Mouse (Mus musculus): ENCODE data around the gene Nipbl. TPM values are rescaled to one million over a fixed set of nuclear protein-coding genes. Genes with fewer than 3 reads are reported as not detected.

Gene Nipbl
- polyA plus RNA-seq, 1 experiment: 7.1 TPM

GRCm38 (mm10) chr15:8451071-8451470, 6.8 kb upstream of the Nipbl start:
- no peak for DNase-seq
- no peak overlapping the region for H3K4me3 ChIP-seq (replicated peaks; ENCODE audit: extremely low read depth, low read depth, low read length)
- H3K4me1 ChIP-seq (ENCODE audit: control insufficient read depth, insufficient read depth, low read length): peaks cover 4% of the 10 kb centered on the region; the same call in 1 of the 2 replicates
- TF ChIP-seq CTCF (IDR thresholded peaks at IDR 0.05; ENCODE audit: insufficient read depth, low read length): peak; percentile 21; the same call in 1 of the 2 replicates
- no peak for TF ChIP-seq POLR2A (IDR thresholded peaks at IDR 0.05; ENCODE audit: borderline replicate concordance, extremely low read depth, low read depth, low read length)
- 34% methylated on average over 3 of the region's 3 CpGs for WGBS

DNA sequence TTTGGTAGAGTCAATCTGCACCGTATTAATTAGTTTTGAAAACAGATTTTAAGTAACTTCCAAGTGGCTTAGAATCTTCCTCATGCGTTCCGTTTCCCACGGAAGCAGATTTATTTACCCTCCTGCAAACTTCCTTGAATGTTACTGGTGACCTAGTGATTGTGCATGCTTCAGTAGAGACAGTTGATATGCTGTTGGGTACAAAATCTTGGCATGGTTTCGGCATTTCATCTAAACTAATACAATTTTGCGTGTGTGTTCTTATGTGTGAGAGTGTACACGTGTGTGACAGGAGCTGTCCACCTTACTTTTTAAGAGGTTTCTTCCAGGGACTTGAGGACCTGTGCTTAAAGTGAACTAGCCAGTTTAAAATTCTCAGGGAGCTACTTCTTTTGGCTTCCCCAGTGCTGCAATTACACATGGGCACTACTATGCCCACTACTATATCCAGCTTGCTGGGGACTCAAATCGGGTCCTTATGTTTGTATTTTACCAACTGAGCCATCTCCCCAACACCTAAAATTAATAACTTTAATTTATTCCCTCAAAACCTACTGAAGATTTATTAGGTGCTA, 3.0 kb upstream of the Nipbl start:
- DNase-seq: no peak
- H3K4me3 ChIP-seq (replicated peaks; ENCODE audit: extremely low read depth, low read depth, low read length): no peak overlapping the region
- WGBS: 28% methylated on average over 8 of the region's 8 CpGs
- TF ChIP-seq CTCF (IDR thresholded peaks at IDR 0.05; ENCODE audit: insufficient read depth, low read length) (no peak), POLR2A (IDR thresholded peaks at IDR 0.05; ENCODE audit: borderline replicate concordance, extremely low read depth, low read depth, low read length) (no peak)
- peaks cover 6% of the 10 kb centered on the region; the same call in 1 of the 2 replicates for H3K4me1 ChIP-seq (ENCODE audit: control insufficient read depth, insufficient read depth, low read length)

GRCm38 (mm10) chr15:8446435-8446834, 2.2 kb upstream of the Nipbl start:
- Histone ChIP-seq H3K4me3 (replicated peaks; ENCODE audit: extremely low read depth, low read depth, low read length) (peak overlapping the region; percentile 84), H3K4me1 (ENCODE audit: control insufficient read depth, insufficient read depth, low read length) (peaks cover 6% of the 10 kb centered on the region; the same call in 1 of the 2 replicates)
- TF ChIP-seq POLR2A (IDR thresholded peaks at IDR 0.05; ENCODE audit: borderline replicate concordance, extremely low read depth, low read depth, low read length) (no peak), CTCF (IDR thresholded peaks at IDR 0.05; ENCODE audit: insufficient read depth, low read length) (peak; percentile 13; the same call in 1 of the 2 replicates)
- DNase-seq: no peak
- WGBS: 3% methylated on average over 6 of the region's 6 CpGs

- DNase-seq: peak; percentile 49
- WGBS: under 1% methylated on average over 19 of the region's 19 CpGs
- peaks cover 6% of the 10 kb centered on the region; the same call in 1 of the 2 replicates for H3K4me1 ChIP-seq (ENCODE audit: control insufficient read depth, insufficient read depth, low read length)
- H3K4me3 ChIP-seq (replicated peaks; ENCODE audit: extremely low read depth, low read depth, low read length): peak overlapping the region; percentile 84
- no peak for TF ChIP-seq POLR2A (IDR thresholded peaks at IDR 0.05; ENCODE audit: borderline replicate concordance, extremely low read depth, low read depth, low read length)
- no peak for TF ChIP-seq CTCF (IDR thresholded peaks at IDR 0.05; ENCODE audit: insufficient read depth, low read length)
These were observed 1.7 kb upstream of the Nipbl start for GRCm38 (mm10) chr15:8445951-8446419.

GRCm38 (mm10) chr15:8444890-8445597, 781 bp upstream of the Nipbl start:
- TF ChIP-seq POLR2A (IDR thresholded peaks at IDR 0.05; ENCODE audit: borderline replicate concordance, extremely low read depth, low read depth, low read length): no peak
- TF ChIP-seq CTCF (IDR thresholded peaks at IDR 0.05; ENCODE audit: insufficient read depth, low read length): peak; percentile 62
- Histone ChIP-seq H3K4me1 (ENCODE audit: control insufficient read depth, insufficient read depth, low read length) (peaks cover 6% of the 10 kb centered on the region; the same call in 1 of the 2 replicates), H3K4me3 (replicated peaks; ENCODE audit: extremely low read depth, low read depth, low read length) (peak overlapping the region; percentile 72)
- WGBS: under 1% methylated on average over 57 of the region's 57 CpGs
- DNase-seq: peak; percentile 73

DNA sequence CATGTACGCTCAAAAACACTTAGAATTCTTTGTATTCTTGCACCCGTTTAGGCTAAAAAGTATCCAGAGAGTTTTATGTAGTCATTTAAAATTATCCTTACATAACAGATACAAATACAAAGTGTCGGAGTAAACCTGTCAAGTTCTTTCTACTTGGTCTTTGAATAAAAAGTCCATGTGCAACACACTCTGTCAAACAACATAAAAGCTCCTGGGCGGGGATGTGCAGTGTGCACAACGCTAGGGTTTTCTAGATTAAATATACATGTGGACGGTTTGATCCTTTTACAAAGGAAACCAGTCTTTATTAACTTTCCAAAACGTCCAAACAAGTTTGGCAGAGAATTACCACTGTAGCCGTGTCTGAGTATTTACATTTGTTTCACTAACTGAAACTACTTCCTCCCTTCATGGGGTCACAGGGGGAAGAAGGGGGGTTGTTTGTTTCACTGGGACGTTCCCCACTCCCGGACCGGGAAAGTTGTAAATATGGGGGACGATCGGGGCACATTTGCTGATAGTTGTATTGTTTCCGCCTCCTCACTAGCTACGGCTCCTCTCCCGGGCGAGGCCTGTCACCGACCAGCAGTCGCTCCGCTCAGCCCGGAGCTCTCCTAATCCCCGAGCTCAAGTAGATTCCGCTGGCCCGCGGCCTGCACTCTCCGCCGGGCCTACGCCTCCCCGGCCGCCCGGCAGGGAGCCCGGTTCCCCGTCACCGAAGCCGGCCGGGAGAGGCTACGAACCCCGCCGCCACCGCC, 916 bp downstream of the Nipbl start:
- peak overlapping the region; percentile 72 for H3K4me3 ChIP-seq (replicated peaks; ENCODE audit: extremely low read depth, low read depth, low read length)
- peaks cover 6% of the 10 kb centered on the region; the same call in 1 of the 2 replicates for H3K4me1 ChIP-seq (ENCODE audit: control insufficient read depth, insufficient read depth, low read length)
- peak; percentile 78 for DNase-seq
- under 1% methylated on average over 36 of the region's 40 CpGs for WGBS
- TF ChIP-seq CTCF (IDR thresholded peaks at IDR 0.05; ENCODE audit: insufficient read depth, low read length): no peak
- TF ChIP-seq POLR2A (IDR thresholded peaks at IDR 0.05; ENCODE audit: borderline replicate concordance, extremely low read depth, low read depth, low read length): peak; percentile 39; the same call in 1 of the 2 replicates

DNA sequence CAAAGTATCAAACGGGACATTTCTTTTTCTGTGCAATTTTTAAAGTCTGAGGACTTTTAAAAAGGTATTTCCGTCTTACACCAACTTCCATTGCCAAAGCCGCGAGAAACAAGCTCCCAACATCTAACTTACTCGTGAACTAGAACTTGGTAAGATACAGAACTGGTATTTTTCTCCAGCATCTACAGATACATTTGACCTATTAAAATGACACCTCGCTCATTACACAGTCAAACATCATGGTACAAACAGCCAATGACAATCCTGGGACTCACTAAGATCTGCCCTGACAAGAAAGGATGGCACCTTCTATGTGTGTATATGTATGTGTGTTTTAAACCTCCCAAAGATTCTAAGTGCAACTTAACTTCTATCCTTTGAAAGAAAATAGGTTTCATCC, 1.5 kb downstream of the Nipbl start:
- under 1% methylated on average over 6 of the region's 6 CpGs for WGBS

DNA sequence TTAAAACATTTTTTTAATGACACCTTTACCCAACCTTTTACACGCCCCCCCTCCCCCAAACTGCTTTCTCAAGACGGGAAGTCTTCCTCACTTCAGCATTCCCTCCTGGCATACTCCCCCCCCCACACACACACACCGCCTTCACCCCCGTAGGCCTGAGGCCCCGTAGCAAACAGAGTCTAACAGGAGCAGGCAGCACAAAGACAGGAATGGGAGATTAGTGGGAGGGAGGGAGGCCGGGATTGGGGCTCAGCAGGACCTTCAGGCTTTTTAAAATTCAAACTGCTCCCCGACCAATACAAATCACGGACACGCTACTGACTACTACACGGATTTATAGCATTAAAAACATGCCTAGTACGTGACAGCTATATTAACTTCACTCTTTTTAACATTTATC, 2.1 kb downstream of the Nipbl start:
- peaks cover 4% of the 10 kb centered on the region; the same call in 1 of the 2 replicates for H3K4me1 ChIP-seq (ENCODE audit: control insufficient read depth, insufficient read depth, low read length)
- TF ChIP-seq CTCF (IDR thresholded peaks at IDR 0.05; ENCODE audit: insufficient read depth, low read length) (no peak), POLR2A (IDR thresholded peaks at IDR 0.05; ENCODE audit: borderline replicate concordance, extremely low read depth, low read depth, low read length) (no peak)
- WGBS: 2% methylated on average over 11 of the region's 11 CpGs
- no peak for DNase-seq
- H3K4me3 ChIP-seq (replicated peaks; ENCODE audit: extremely low read depth, low read depth, low read length): peak overlapping the region; percentile 45

More for the DNA sequence above, 1.5 kb downstream of the Nipbl start:
- Histone ChIP-seq H3K4me1 (ENCODE audit: control insufficient read depth, insufficient read depth, low read length) (peaks cover 4% of the 10 kb centered on the region; the same call in 1 of the 2 replicates), H3K4me3 (replicated peaks; ENCODE audit: extremely low read depth, low read depth, low read length) (peak overlapping the region; percentile 72)
- TF ChIP-seq POLR2A (IDR thresholded peaks at IDR 0.05; ENCODE audit: borderline replicate concordance, extremely low read depth, low read depth, low read length) (no peak), CTCF (IDR thresholded peaks at IDR 0.05; ENCODE audit: insufficient read depth, low read length) (no peak)
- no peak for DNase-seq

All from lung, adult 2 months (tissue).